Mouse (Mus musculus): ENCODE data around the gene Arf3.

Arf3 gene

GRCm38 (mm10) chr15:98790761-98791160, 27.7 kb upstream of the Arf3 start:
- DNase-seq (ENCODE audit: low spot score) = no peak

- DNase-seq (ENCODE audit: low spot score) = peak; percentile 73
These were observed 26.9 kb upstream of the Arf3 start, which contains the start of gene Wnt1 for GRCm38 (mm10) chr15:98789661-98790535. Gene Wnt1, plus strand, starts transcription at chr15:98789857.

GRCm38 (mm10) chr15:98788972-98789660, 26.1 kb upstream of the Arf3 start:
- DNase-seq (ENCODE audit: low spot score) = no peak

GRCm38 (mm10) chr15:98787930-98788329, 24.9 kb upstream of the Arf3 start:
- DNase-seq (ENCODE audit: low spot score) = peak; percentile 67

- no peak for DNase-seq (ENCODE audit: low spot score)
These were observed 22.7 kb upstream of the Arf3 start for GRCm38 (mm10) chr15:98785744-98786143.

GRCm38 (mm10) chr15:98781166-98781565, 18.2 kb upstream of the Arf3 start:
- DNase-seq (ENCODE audit: low spot score) = no peak

- DNase-seq (ENCODE audit: low spot score) = peak; percentile 63
These were observed 17.6 kb upstream of the Arf3 start for GRCm38 (mm10) chr15:98780573-98780972.

GRCm38 (mm10) chr15:98780075-98780474, 17.1 kb upstream of the Arf3 start:
- DNase-seq (ENCODE audit: low spot score) = no peak

GRCm38 (mm10) chr15:98778806-98779205, 15.8 kb upstream of the Arf3 start:
- no peak for DNase-seq (ENCODE audit: low spot score)

- DNase-seq (ENCODE audit: low spot score) = no peak
These were observed 15.3 kb upstream of the Arf3 start for GRCm38 (mm10) chr15:98778191-98778770.

GRCm38 (mm10) chr15:98777762-98778161, 14.7 kb upstream of the Arf3 start, which contains the start of gene Wnt10b:
Gene Wnt10b, minus strand, starts transcription at chr15:98778150.
- DNase-seq (ENCODE audit: low spot score) = no peak

GRCm38 (mm10) chr15:98777005-98777616, 14.1 kb upstream of the Arf3 start:
- DNase-seq (ENCODE audit: low spot score) = no peak

- DNase-seq (ENCODE audit: low spot score) = peak; percentile 60
These were observed 13.4 kb upstream of the Arf3 start for GRCm38 (mm10) chr15:98776280-98777004.

- DNase-seq (ENCODE audit: low spot score) = no peak
These were observed 12.5 kb upstream of the Arf3 start for GRCm38 (mm10) chr15:98775533-98775932.

- DNase-seq (ENCODE audit: low spot score) = no peak
These were observed 11.1 kb upstream of the Arf3 start for GRCm38 (mm10) chr15:98774096-98774495.

- DNase-seq (ENCODE audit: low spot score) = peak; percentile 47
These were observed 9.6 kb upstream of the Arf3 start for GRCm38 (mm10) chr15:98772511-98773211.

GRCm38 (mm10) chr15:98771813-98772425, 8.9 kb upstream of the Arf3 start:
- DNase-seq (ENCODE audit: low spot score) = no peak

- DNase-seq (ENCODE audit: low spot score) = no peak
These were observed 5.2 kb upstream of the Arf3 start for GRCm38 (mm10) chr15:98768259-98768658.

- DNase-seq (ENCODE audit: low spot score) = no peak
These were observed 2.9 kb upstream of the Arf3 start for GRCm38 (mm10) chr15:98765929-98766328.

GRCm38 (mm10) chr15:98762201-98762621, 803 bp downstream of the Arf3 start:
- DNase-seq (ENCODE audit: low spot score) = peak; percentile 73
